ENCODE assay signal across 10 mouse cellular contexts in the genomic region with DNA sequence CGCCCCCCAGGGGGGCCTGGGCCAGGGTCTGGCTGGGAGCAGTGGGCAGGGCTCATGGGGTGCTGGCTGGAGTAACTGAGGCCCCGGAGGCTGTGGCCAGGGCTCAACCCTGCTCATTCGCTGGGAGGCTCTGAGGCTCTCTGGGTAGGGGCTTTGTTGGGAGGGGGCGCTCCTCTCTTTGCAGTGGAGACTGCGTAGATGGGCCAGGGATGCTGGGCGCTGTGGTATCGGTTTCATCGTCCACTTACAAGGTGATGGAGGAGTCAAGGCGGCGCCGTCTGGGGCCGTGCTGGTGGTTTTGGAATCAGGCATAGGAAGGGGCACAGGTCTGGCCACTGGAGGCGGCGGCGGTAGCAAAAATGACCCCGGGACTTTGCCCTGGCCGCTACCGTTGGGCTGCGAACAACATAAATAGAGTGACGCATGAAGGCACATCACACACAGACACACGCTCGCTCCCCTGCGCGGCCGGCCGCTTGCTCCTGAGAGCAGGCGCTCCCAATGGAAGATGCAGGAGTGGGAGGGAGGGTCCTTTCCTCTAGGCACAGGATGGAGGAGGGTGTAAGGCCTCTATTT. TPM values are rescaled to one million over a fixed set of nuclear protein-coding genes. Genes with fewer than 3 reads are reported as not detected.
DNase-seq lines count a peak whose midpoint lies in the region; ATAC-seq lines count a peak whose summit lies in the region.
"Had no signal": no experiment of that assay in that cellular context is flagged by ENCODE, and none has a peak within 500 bp of the region (broad histone marks: within the 10 kb centered on the region; RNA-seq: fewer than 3 reads in every experiment).

No protein-coding gene starts in this region.

- H3K9ac ChIP-seq in neural tube, embryonic 11.5 days (ENCODE audit: low read length): peak overlapping the region; percentile 41
- H3K9ac ChIP-seq in liver, embryonic 12.5 days: no peak overlapping the region

- no peak for ATAC-seq in neural tube, embryonic 11.5 days (ENCODE audit: insufficient read depth, low FRiP score, low TSS enrichment)
- ATAC-seq in liver, embryonic 12.5 days: no peak

- 0 out of 2 replicates have a peak overlapping the region, but pooled peaks have one; percentile 16 for H3K4me3 ChIP-seq in neural tube, embryonic 11.5 days (ENCODE audit: low read depth, low read length)
- H3K4me3 ChIP-seq in liver, embryonic 12.5 days: peak overlapping the region; percentile 8; the same call in 1 of the 2 replicates

- no peaks in the 10 kb centered on the region for H3K9me3 ChIP-seq in neural tube, embryonic 11.5 days (ENCODE audit: control insufficient read depth, low read length)
- H3K9me3 ChIP-seq in liver, embryonic 12.5 days (replicated peaks): no peaks in the 10 kb centered on the region

- H3K4me1 ChIP-seq in neural tube, embryonic 11.5 days (ENCODE audit: control insufficient read depth, insufficient read depth, low read length): peaks cover 31% of the 10 kb centered on the region
- peaks cover 41% of the 10 kb centered on the region for H3K4me1 ChIP-seq in liver, embryonic 12.5 days

- H3K27ac ChIP-seq in neural tube, embryonic 11.5 days (ENCODE audit: low read depth, low read length): no peak overlapping the region
- H3K27ac ChIP-seq in liver, embryonic 12.5 days: no peak overlapping the region

- peak overlapping the region; percentile 28 for H3K4me2 ChIP-seq in neural tube, embryonic 11.5 days (ENCODE audit: low read depth)
- peak overlapping the region; percentile 35 for H3K4me2 ChIP-seq in liver, embryonic 12.5 days

- peak; percentile 64 for DNase-seq in embryo, embryonic 11 days
- no peak for DNase-seq in embryo, embryonic 10.5 days (ENCODE audit: low spot score)
- no peak for DNase-seq in neural tube, embryonic 11.5 days (ENCODE audit: low spot score)
- DNase-seq in neural tube, embryonic 10.5 days (ENCODE audit: extremely low spot score, low spot score): no peak
- DNase-seq in adrenal gland, adult 18-20 months (ENCODE audit: low spot score in 2 of 2): no peak
- no peak for DNase-seq in urinary bladder, postnatal 14 days (ENCODE audit: low spot score)
- DNase-seq in frontal cortex, adult 2 months (ENCODE audit: extremely low spot score in 1 of 2, low spot score in 1 of 2): no peak
- DNase-seq: cerebellum, adult 9-10 months had no signal

- peaks cover 66% of the 10 kb centered on the region for H3K27me3 ChIP-seq in neural tube, embryonic 11.5 days (ENCODE audit: control insufficient read depth, insufficient read depth, low read length)
- H3K27me3 ChIP-seq in liver, embryonic 12.5 days (replicated peaks): peaks cover 73% of the 10 kb centered on the region

- H3K36me3 ChIP-seq in neural tube, embryonic 11.5 days (ENCODE audit: control insufficient read depth, insufficient read depth, low read length): no peaks in the 10 kb centered on the region
- H3K36me3 ChIP-seq in liver, embryonic 12.5 days: 0 out of 2 replicates have a peak, but pooled peaks cover 7% of the 10 kb centered on the region

- WGBS in neural tube, embryonic 11.5 days: 4% methylated on average over 27 of the region's 27 CpGs
- 38% methylated on average over 27 of the region's 27 CpGs for WGBS in liver, embryonic 12.5 days (ENCODE audit: insufficient replicate concordance)

RNA-seq across cellular contexts. Expression of a gene that starts 6.8 kb away (rescaled TPM):
- 0.84 and 1.8 TPM in 2 replicates for polyA plus RNA-seq in neural tube, embryonic 11.5 days (2014; fragmentation: Nextera tagmentation; extraction: Ambion mirVana)
- 11.0 and 12.0 TPM in 2 replicates for polyA plus RNA-seq in liver, embryonic 12.5 days (2016; fragmentation: Nextera tagmentation; extraction: Ambion mirVana)
- under 1 TPM; 0.45 to 0.76 TPM for total RNA-seq in adrenal gland, adult 18-20 months (2021)
- 0.36 TPM in 1 of 2 replicates, not detected in the other for polyA plus RNA-seq in frontal cortex, adult 2 months (2012; rRNA removed)
- total RNA-seq: layer of hippocampus, postnatal 10 days had no signal

RNA-seq across cellular contexts. Expression of a gene that starts 14.7 kb away (rescaled TPM):
- 4.6 and 5.3 TPM in 2 replicates for polyA plus RNA-seq in neural tube, embryonic 11.5 days (2014; fragmentation: Nextera tagmentation; extraction: Ambion mirVana)
- 82.3 and 83.1 TPM in 2 replicates for polyA plus RNA-seq in liver, embryonic 12.5 days (2016; fragmentation: Nextera tagmentation; extraction: Ambion mirVana)
- 1 to 10 TPM; 2.7 to 2.8 TPM for total RNA-seq in adrenal gland, adult 18-20 months (2021)
- 2.9 and 4.1 TPM in 2 replicates for polyA plus RNA-seq in frontal cortex, adult 2 months (2012; rRNA removed)

RNA-seq across cellular contexts. Expression of a gene that starts 28.3 kb away (rescaled TPM):
- 26.2 and 27.0 TPM in 2 replicates for polyA plus RNA-seq in neural tube, embryonic 11.5 days (2014; fragmentation: Nextera tagmentation; extraction: Ambion mirVana)
- 12.5 and 12.9 TPM in 2 replicates for polyA plus RNA-seq in liver, embryonic 12.5 days (2016; fragmentation: Nextera tagmentation; extraction: Ambion mirVana)
- 10 to 100 TPM; 71.3 to 77.8 TPM for total RNA-seq in adrenal gland, adult 18-20 months (2021)
- polyA plus RNA-seq in frontal cortex, adult 2 months (2012; rRNA removed): 79.7 and 79.8 TPM in 2 replicates

RNA-seq across cellular contexts. Expression of a gene that starts 29.9 kb away (rescaled TPM):
- polyA plus RNA-seq in neural tube, embryonic 11.5 days (2014; fragmentation: Nextera tagmentation; extraction: Ambion mirVana): 60.4 and 60.6 TPM in 2 replicates
- polyA plus RNA-seq in liver, embryonic 12.5 days (2016; fragmentation: Nextera tagmentation; extraction: Ambion mirVana): 57.3 and 62.0 TPM in 2 replicates
- total RNA-seq in adrenal gland, adult 18-20 months (2021): 10 to 100 TPM; 66.3 to 79.0 TPM
- polyA plus RNA-seq in frontal cortex, adult 2 months (2012; rRNA removed): 143 and 157 TPM in 2 replicates

RNA-seq across cellular contexts. Expression of a gene that starts 53.3 kb away (rescaled TPM):
- 71.6 and 79.4 TPM in 2 replicates for polyA plus RNA-seq in neural tube, embryonic 11.5 days (2014; fragmentation: Nextera tagmentation; extraction: Ambion mirVana)
- 36.4 and 37.4 TPM in 2 replicates for polyA plus RNA-seq in liver, embryonic 12.5 days (2016; fragmentation: Nextera tagmentation; extraction: Ambion mirVana)
- total RNA-seq in adrenal gland, adult 18-20 months (2021): 10 to 100 TPM; 20.7 to 24.6 TPM
- polyA plus RNA-seq in frontal cortex, adult 2 months (2012; rRNA removed): 11.1 and 21.5 TPM in 2 replicates

Comparison
In these comparisons a context has a peak if more than half of its experiments do, and no peak if none do; other contexts are left out.
1. RNA of a gene that starts 14.7 kb away (polyA plus RNA-seq): 82.3 to 83.1 TPM in liver, embryonic 12.5 days; 4.6 to 5.3 TPM in neural tube, embryonic 11.5 days and 2.9 to 4.1 TPM in frontal cortex, adult 2 months; every median in the first group is over 10 times any median in the second.